Mouse (Mus musculus) urinary bladder, postnatal 36 days (tissue): ENCODE data around the gene Tor4a.

ENCODE experiments used
- DNase-seq, 2 experiments: peaks; one replicate each; pipeline ENCODE4 v3.0.0; 2022; ENCODE audit warnings: low spot score in 2 of 2, mixed read lengths in 1 of 2

The Tor4a gene

GRCm38 (mm10) chr2:25170326-25171100, 26.2 kb downstream of the Tor4a start:
- no peak for DNase-seq

- no peak for DNase-seq
These were observed 26.9 kb downstream of the Tor4a start for GRCm38 (mm10) chr2:25169778-25170177.

DNA sequence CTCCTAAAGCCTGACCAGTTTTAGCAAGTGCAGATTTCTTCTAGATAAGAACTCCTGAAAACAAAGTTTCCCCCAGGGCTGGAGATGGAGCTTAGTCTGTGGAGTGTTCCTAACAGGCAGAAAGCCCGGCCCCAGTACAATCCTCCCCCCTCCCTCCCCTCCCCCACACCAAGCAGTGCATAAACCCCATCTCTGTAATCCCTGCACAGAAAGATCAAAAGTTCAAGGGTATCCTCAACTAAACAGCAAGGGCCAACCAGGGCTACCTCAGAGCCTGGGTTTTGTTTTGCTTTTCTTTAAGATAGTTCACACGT, 28.1 kb downstream of the Tor4a start:
- no peak for DNase-seq

GRCm38 (mm10) chr2:25167919-25168664, 28.6 kb downstream of the Tor4a start:
- peak in 1 of 2 experiments; percentile 64 for DNase-seq

- DNase-seq: no peak
These were observed 29.2 kb downstream of the Tor4a start for GRCm38 (mm10) chr2:25167481-25167880.

DNA sequence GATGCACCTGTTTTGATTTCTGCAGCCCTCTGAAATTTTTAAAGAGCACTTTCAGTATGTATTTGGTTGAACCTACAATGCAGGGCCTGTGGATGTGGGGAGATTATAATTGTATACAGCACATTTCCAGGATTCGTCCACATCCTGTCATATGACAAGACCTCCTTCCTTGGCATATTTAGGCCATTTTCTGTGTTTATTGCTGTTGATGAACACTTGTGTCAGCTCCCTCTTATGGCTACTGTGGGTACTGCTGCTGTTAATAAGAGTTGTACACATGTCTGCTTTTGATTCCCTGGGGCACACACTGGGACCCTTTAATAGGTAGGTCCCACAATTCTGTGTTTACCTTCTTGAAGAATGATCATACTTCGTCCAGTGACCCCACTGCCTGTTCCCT, 39.0 kb downstream of the Tor4a start:
- no peak for DNase-seq

DNA sequence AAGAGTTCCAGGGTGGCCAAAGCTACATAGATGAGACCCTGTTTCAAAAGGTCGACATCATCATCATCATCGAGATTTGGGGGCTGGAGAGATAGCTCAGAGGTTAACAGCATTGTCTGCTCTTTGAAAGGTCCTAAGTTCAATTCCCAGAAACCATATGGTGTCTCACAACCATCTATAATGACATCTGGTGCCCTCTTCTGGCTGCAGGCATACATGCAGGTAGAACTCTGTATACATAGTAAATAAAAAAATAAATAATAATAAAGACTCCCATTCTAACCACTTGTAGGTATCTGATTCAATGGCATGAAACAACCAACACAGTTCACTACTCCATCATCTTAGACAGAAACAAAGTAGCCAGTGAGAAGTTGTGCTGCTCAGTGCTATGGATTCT, 39.7 kb downstream of the Tor4a start:
- DNase-seq: no peak

DNA sequence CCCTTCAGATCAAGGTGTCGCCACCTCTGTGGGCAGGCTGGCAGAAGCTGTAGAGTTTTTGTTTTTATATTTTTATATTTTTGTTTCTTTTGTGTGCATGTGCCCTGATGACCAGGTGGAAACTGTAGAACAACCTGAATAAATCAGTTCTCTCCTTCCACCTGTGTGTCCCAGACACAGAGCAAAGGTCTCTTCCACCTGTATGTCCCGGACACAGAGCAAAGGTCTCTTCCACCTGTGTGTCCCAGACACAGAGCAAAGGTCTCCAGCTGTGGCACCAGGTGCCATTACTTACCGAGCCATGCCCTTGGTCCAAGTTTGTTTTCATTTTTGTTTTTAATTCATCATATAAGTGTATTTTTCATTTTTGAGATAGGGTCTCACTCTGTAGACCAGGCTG, 40.5 kb downstream of the Tor4a start:
- no peak for DNase-seq

- DNase-seq: no peak
These were observed 45.3 kb downstream of the Tor4a start for GRCm38 (mm10) chr2:25151280-25151956.

DNA sequence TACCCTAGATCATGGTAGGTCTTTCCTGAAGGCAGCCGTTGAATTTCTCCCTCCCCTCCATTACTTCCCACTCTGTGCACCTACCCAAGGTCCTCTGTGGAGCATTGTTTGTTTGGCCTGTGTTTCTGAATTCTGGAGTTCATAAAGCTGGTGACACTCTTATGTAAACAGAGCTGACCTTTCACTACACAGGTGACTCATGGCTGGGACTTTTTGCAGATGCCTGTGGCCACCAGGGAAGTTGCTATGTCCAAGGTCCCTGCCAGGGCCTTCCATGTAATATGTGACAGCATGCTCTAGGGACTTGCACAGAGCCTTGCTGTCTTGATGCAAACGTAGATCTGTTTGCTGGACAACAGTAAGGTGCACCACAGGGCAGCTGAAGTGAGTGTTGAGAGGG, 47.0 kb downstream of the Tor4a start:
- no peak for DNase-seq

GRCm38 (mm10) chr2:25147892-25148291, 48.8 kb downstream of the Tor4a start:
- no peak for DNase-seq

DNA sequence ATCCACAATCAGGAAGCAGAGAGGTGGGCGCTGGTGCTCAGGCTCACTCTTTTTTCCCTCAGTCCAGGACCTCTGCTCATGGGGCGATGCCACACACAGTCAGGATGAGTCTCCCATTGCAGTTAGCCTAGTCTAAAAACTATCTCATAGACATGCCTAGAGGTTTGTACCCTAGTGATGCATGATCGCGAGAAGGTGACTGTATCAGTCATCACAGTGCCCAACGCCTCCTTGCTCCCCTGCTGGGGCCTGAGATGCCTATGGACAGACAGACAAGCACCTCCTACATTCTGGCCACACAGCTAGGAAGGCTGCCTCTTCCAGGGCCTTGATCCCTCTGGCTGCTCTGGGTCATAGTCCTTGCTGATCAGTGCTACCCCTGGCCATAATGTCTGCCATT, 49.3 kb downstream of the Tor4a start:
- no peak for DNase-seq

DNA sequence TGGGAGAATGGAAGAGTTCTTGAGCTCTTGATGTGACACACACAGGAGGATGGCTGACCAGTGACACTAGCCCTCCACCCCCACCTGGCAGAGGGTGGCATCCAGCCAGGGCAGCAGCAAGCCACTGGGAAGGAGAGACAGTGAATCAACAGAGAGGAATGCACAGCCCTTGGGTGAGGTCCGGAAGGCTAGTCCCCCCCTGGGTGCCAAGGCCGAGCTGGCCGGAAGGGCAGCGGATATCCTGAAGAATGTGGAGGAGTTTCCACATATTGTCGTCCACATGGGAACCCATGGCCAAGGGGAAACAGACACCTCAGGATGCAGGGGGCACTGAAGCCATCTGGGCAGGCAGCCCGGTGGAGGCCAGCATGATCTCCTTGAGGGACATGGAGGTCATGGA, 51.3 kb downstream of the Tor4a start:
- peak in 1 of 2 experiments; percentile 47 for DNase-seq
